Mouse (Mus musculus) liver, postnatal 0 days (tissue): Measurements from ENCODE around the gene Fam149a.

Experiments used
- CTCF ChIP-seq: sonication (generic); IDR thresholded peaks from 2 replicates; pipeline ENCODE4 v1.5.1; 2016; ENCODE audit warnings: antibody characterized with exemption, low read depth
- EP300 ChIP-seq: IDR thresholded peaks from 2 replicates; pipeline ENCODE4 v1.6.1; 2016; ENCODE audit warnings: antibody characterized with exemption, low read depth, mild to moderate bottlenecking

DNA sequence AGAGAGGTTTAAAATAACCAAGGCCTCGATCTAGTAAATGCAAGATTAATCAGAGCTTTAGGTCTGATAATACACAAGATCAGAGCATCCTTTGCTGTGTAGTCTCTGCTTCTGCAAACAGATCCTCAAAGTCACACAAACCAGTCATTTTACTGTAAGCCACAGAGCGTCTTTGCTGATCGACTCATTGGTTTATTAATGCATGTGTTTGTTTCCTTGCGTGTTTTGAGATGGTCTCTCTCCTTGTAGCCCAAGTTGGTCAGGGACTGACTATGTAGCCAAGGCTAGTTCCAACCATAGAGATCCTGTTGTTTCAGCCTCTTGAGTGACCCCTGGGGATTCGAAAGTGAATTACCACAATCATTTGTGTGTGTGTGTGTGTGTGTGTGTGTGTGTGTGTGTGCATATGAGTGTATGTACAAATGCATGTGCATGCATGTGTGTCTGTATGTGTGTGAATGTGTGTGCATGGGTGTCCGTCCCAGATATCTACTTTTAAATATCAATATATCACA lies 22.9 kb downstream of the Fam149a start:
- TF ChIP-seq CTCF: no peak
- TF ChIP-seq EP300: no peak
